Mouse (Mus musculus): ENCODE results near the gene Npy1r. TPM values are rescaled to one million over a fixed set of nuclear protein-coding genes. Genes with fewer than 3 reads are reported as not detected.

Npy1r gene
- total and polyA plus RNA-seq, 2 experiments from 2014 or later, result 5.6 to 9.1 TPM

GRCm38 (mm10) chr8:66690402-66690801 is 6.6 kb upstream of the Npy1r start:
- Histone ChIP-seq H3K4me2 (ENCODE audit: low read depth, low read length, poor library complexity, severe bottlenecking) (no peak overlapping the region), H3K4me1 (ENCODE audit: insufficient read depth, low read length) (0 out of 2 replicates have a peak, but pooled peaks cover 4% of the 10 kb centered on the region), H3K9ac (replicated peaks; ENCODE audit: low read length, poor library complexity, severe bottlenecking) (no peak overlapping the region), H3K9me3 (ENCODE audit: low read length) (no peaks in the 10 kb centered on the region), H3K27me3 (ENCODE audit: insufficient read depth, low read length) (no peaks in the 10 kb centered on the region), H3K4me3 (ENCODE audit: low read depth, low read length) (no peak overlapping the region), H3K27ac (ENCODE audit: low read depth, low read length) (no peak overlapping the region), H3K36me3 (ENCODE audit: insufficient read depth, low read length) (no peaks in the 10 kb centered on the region)
- ATAC-seq (ENCODE audit: low FRiP score) (no peak), DNase-seq (ENCODE audit: low spot score) (peak; percentile 10)
- no peak for TF ChIP-seq CTCF (IDR thresholded peaks at IDR 0.05)
- 59% methylated on average over 5 of the region's 5 CpGs for WGBS

- peak overlapping the region; percentile 46 for H3K4me3 ChIP-seq (ENCODE audit: low read depth, low read length)
- no peaks in the 10 kb centered on the region for H3K36me3 ChIP-seq (ENCODE audit: insufficient read depth, low read length)
- DNase-seq (ENCODE audit: low spot score) (peak; percentile 6), ATAC-seq (ENCODE audit: low FRiP score) (no peak)
- no peaks in the 10 kb centered on the region for H3K27me3 ChIP-seq (ENCODE audit: insufficient read depth, low read length)
- H3K4me1 ChIP-seq (ENCODE audit: insufficient read depth, low read length), result no peaks in the 10 kb centered on the region
- WGBS, result 5% methylated on average over 7 of the region's 7 CpGs
- no peak overlapping the region for H3K9ac ChIP-seq (replicated peaks; ENCODE audit: low read length, poor library complexity, severe bottlenecking)
- TF ChIP-seq CTCF (IDR thresholded peaks at IDR 0.05), result no peak
- H3K4me2 ChIP-seq (ENCODE audit: low read depth, low read length, poor library complexity, severe bottlenecking), result peak overlapping the region; percentile 71
- no peaks in the 10 kb centered on the region for H3K9me3 ChIP-seq (ENCODE audit: low read length)
- no peak overlapping the region for H3K27ac ChIP-seq (ENCODE audit: low read depth, low read length)
Measured at GRCm38 (mm10) chr8:66698011-66698410, 1.0 kb downstream of the Npy1r start.

GRCm38 (mm10) chr8:66698782-66699181 is 1.8 kb downstream of the Npy1r start:
- ATAC-seq (ENCODE audit: low FRiP score) (no peak), DNase-seq (ENCODE audit: low spot score) (no peak)
- no peak overlapping the region for H3K27ac ChIP-seq (ENCODE audit: low read depth, low read length)
- H3K4me2 ChIP-seq (ENCODE audit: low read depth, low read length, poor library complexity, severe bottlenecking), result peak overlapping the region; percentile 71
- no peaks in the 10 kb centered on the region for H3K9me3 ChIP-seq (ENCODE audit: low read length)
- no peaks in the 10 kb centered on the region for H3K4me1 ChIP-seq (ENCODE audit: insufficient read depth, low read length)
- peak overlapping the region; percentile 46; the same call in 1 of the 2 replicates for H3K4me3 ChIP-seq (ENCODE audit: low read depth, low read length)
- TF ChIP-seq CTCF (IDR thresholded peaks at IDR 0.05), result no peak
- no peaks in the 10 kb centered on the region for H3K36me3 ChIP-seq (ENCODE audit: insufficient read depth, low read length)
- WGBS, result 73% methylated on average over 7 of the region's 7 CpGs
- no peaks in the 10 kb centered on the region for H3K27me3 ChIP-seq (ENCODE audit: insufficient read depth, low read length)
- H3K9ac ChIP-seq (replicated peaks; ENCODE audit: low read length, poor library complexity, severe bottlenecking), result no peak overlapping the region

GRCm38 (mm10) chr8:66714324-66714975 is 17.5 kb downstream of the Npy1r start:
- ATAC-seq (ENCODE audit: low FRiP score) (no peak), DNase-seq (ENCODE audit: low spot score) (no peak)
- no peaks in the 10 kb centered on the region for H3K9me3 ChIP-seq (ENCODE audit: low read length)
- no peak overlapping the region for H3K4me2 ChIP-seq (ENCODE audit: low read depth, low read length, poor library complexity, severe bottlenecking)
- H3K9ac ChIP-seq (replicated peaks; ENCODE audit: low read length, poor library complexity, severe bottlenecking), result no peak overlapping the region
- H3K27me3 ChIP-seq (ENCODE audit: insufficient read depth, low read length), result no peaks in the 10 kb centered on the region
- H3K27ac ChIP-seq (ENCODE audit: low read depth, low read length), result no peak overlapping the region
- no peak for TF ChIP-seq CTCF (IDR thresholded peaks at IDR 0.05)
- H3K4me1 ChIP-seq (ENCODE audit: insufficient read depth, low read length), result no peaks in the 10 kb centered on the region
- WGBS, result 78% methylated on average over 7 of the region's 7 CpGs
- no peak overlapping the region for H3K4me3 ChIP-seq (ENCODE audit: low read depth, low read length)
- H3K36me3 ChIP-seq (ENCODE audit: insufficient read depth, low read length), result no peaks in the 10 kb centered on the region

GRCm38 (mm10) chr8:66722835-66723234 is 25.8 kb downstream of the Npy1r start:
- no peaks in the 10 kb centered on the region for H3K4me1 ChIP-seq (ENCODE audit: insufficient read depth, low read length)
- H3K27ac ChIP-seq (ENCODE audit: low read depth, low read length), result no peak overlapping the region
- no peak overlapping the region for H3K9ac ChIP-seq (replicated peaks; ENCODE audit: low read length, poor library complexity, severe bottlenecking)
- no peak overlapping the region for H3K4me2 ChIP-seq (ENCODE audit: low read depth, low read length, poor library complexity, severe bottlenecking)
- no peaks in the 10 kb centered on the region for H3K9me3 ChIP-seq (ENCODE audit: low read length)
- H3K27me3 ChIP-seq (ENCODE audit: insufficient read depth, low read length), result no peaks in the 10 kb centered on the region
- WGBS, result 90% methylated on average over 2 of the region's 2 CpGs
- no peak for TF ChIP-seq CTCF (IDR thresholded peaks at IDR 0.05)
- DNase-seq (ENCODE audit: low spot score) (no peak), ATAC-seq (ENCODE audit: low FRiP score) (no peak)
- H3K36me3 ChIP-seq (ENCODE audit: insufficient read depth, low read length), result no peaks in the 10 kb centered on the region
- no peak overlapping the region for H3K4me3 ChIP-seq (ENCODE audit: low read depth, low read length)

GRCm38 (mm10) chr8:66729446-66729845 is 32.5 kb downstream of the Npy1r start:
- Histone ChIP-seq H3K36me3 (ENCODE audit: insufficient read depth, low read length) (no peaks in the 10 kb centered on the region), H3K9ac (replicated peaks; ENCODE audit: low read length, poor library complexity, severe bottlenecking) (no peak overlapping the region), H3K27ac (ENCODE audit: low read depth, low read length) (no peak overlapping the region), H3K9me3 (ENCODE audit: low read length) (no peaks in the 10 kb centered on the region), H3K27me3 (ENCODE audit: insufficient read depth, low read length) (no peaks in the 10 kb centered on the region), H3K4me1 (ENCODE audit: insufficient read depth, low read length) (no peaks in the 10 kb centered on the region), H3K4me2 (ENCODE audit: low read depth, low read length, poor library complexity, severe bottlenecking) (no peak overlapping the region), H3K4me3 (ENCODE audit: low read depth, low read length) (no peak overlapping the region)
- WGBS, result 7% methylated on average over 7 of the region's 7 CpGs
- DNase-seq (ENCODE audit: low spot score), result no peak
- ATAC-seq (ENCODE audit: low FRiP score), result no peak
- TF ChIP-seq CTCF (IDR thresholded peaks at IDR 0.05), result no peak

Data from midbrain, postnatal 0 days (tissue).